Mouse (Mus musculus) layer of hippocampus, adult 11-12 months (tissue): ENCODE data around the gene Ankrd23.
"Not testable (repeated sequence)": the region's sequence is repeated elsewhere in the genome, so short reads cannot be mapped to it uniquely, and the experiment has no call there.

ENCODE experiments used
- DNase-seq: peaks from one replicate; pipeline ENCODE4 v3.0.0; 2022; ENCODE audit warnings: low spot score

Ankrd23 gene

GRCm38 (mm10) chr1:36536783-36537182 lies at the start of gene Ankrd23:
Ankrd23 (minus strand) TSS chr1:36536883.
- not testable (repeated sequence) for DNase-seq

GRCm38 (mm10) chr1:36586288-36586687 lies 49.6 kb upstream of the Ankrd23 start:
- no peak for DNase-seq

- no peak for DNase-seq
Observed at GRCm38 (mm10) chr1:36583408-36584116, 46.9 kb upstream of the Ankrd23 start.

GRCm38 (mm10) chr1:36582211-36582610 lies 45.5 kb upstream of the Ankrd23 start:
- DNase-seq = no peak

GRCm38 (mm10) chr1:36581260-36581659 lies 44.6 kb upstream of the Ankrd23 start:
- DNase-seq = no peak

- DNase-seq = peak; percentile 48
Observed at GRCm38 (mm10) chr1:36580384-36581207, 43.9 kb upstream of the Ankrd23 start.

GRCm38 (mm10) chr1:36579974-36580383 lies 43.3 kb upstream of the Ankrd23 start:
- DNase-seq = no peak

GRCm38 (mm10) chr1:36576991-36577675 lies 40.5 kb upstream of the Ankrd23 start:
- DNase-seq = no peak

- DNase-seq = no peak
Observed at GRCm38 (mm10) chr1:36575347-36575746, 38.7 kb upstream of the Ankrd23 start.

GRCm38 (mm10) chr1:36574196-36574955 lies 37.7 kb upstream of the Ankrd23 start:
- no peak for DNase-seq

GRCm38 (mm10) chr1:36573524-36573923 lies 36.8 kb upstream of the Ankrd23 start:
- DNase-seq = no peak

GRCm38 (mm10) chr1:36572709-36573108 lies 36.0 kb upstream of the Ankrd23 start:
- no peak for DNase-seq

- no peak for DNase-seq
Observed at GRCm38 (mm10) chr1:36572140-36572700, 35.5 kb upstream of the Ankrd23 start.

GRCm38 (mm10) chr1:36571627-36572026 lies 34.9 kb upstream of the Ankrd23 start:
- DNase-seq = no peak

- no peak for DNase-seq
Observed at GRCm38 (mm10) chr1:36570320-36570719, 33.6 kb upstream of the Ankrd23 start.

- DNase-seq = no peak
Observed at GRCm38 (mm10) chr1:36569694-36570276, 33.1 kb upstream of the Ankrd23 start.

- no peak for DNase-seq
Observed at GRCm38 (mm10) chr1:36568776-36569175, 32.1 kb upstream of the Ankrd23 start.

- no peak for DNase-seq
Observed at GRCm38 (mm10) chr1:36567818-36568603, 31.3 kb upstream of the Ankrd23 start.

GRCm38 (mm10) chr1:36566425-36566824 lies 29.7 kb upstream of the Ankrd23 start:
- DNase-seq = no peak

- no peak for DNase-seq
Observed at GRCm38 (mm10) chr1:36564101-36564500, 27.4 kb upstream of the Ankrd23 start.
